In genomic region chr6:124914511-124914910, GRCm38 (mm10) we compare ENCODE assay signal across 9 mouse cellular contexts. TPM values are rescaled to one million over a fixed set of nuclear protein-coding genes. Genes with fewer than 3 reads are reported as not detected.
DNase-seq lines count a peak whose midpoint lies in the region; ATAC-seq and TF ChIP-seq lines count a peak whose summit lies in the region.
"Had no signal": no experiment of that assay in that cellular context is flagged by ENCODE, and none has a peak within 500 bp of the region (broad histone marks: within the 10 kb centered on the region; RNA-seq: fewer than 3 reads in every experiment).

No protein-coding gene starts in this region.

- ATAC-seq in hindbrain, embryonic 13.5 days (ENCODE audit: low FRiP score) = no peak
- no peak for ATAC-seq in midbrain, embryonic 16.5 days
- no peak for ATAC-seq in liver, embryonic 11.5 days (replicated peaks; ENCODE audit: low FRiP score)

- WGBS in forebrain, embryonic 10.5 days = 77% methylated on average over 7 of the region's 7 CpGs
- 83% methylated on average over 7 of the region's 7 CpGs for WGBS in hindbrain, embryonic 13.5 days
- WGBS in midbrain, embryonic 16.5 days = 84% methylated on average over 7 of the region's 7 CpGs
- 79% methylated on average over 7 of the region's 7 CpGs for WGBS in liver, embryonic 11.5 days

- no peak overlapping the region for H3K4me3 ChIP-seq in left cerebral cortex, adult 2 months
- peak overlapping the region; percentile 66 for H3K4me3 ChIP-seq in forebrain, embryonic 10.5 days
- peak overlapping the region; percentile 93 for H3K4me3 ChIP-seq in hindbrain, embryonic 13.5 days
- peak overlapping the region; percentile 93 for H3K4me3 ChIP-seq in midbrain, embryonic 16.5 days (ENCODE audit: low read depth, low read length)
- no peak overlapping the region for H3K4me3 ChIP-seq in liver, embryonic 11.5 days (ENCODE audit: low read depth, low read length)

- peak overlapping the region; percentile 100 for H3K4me2 ChIP-seq in hindbrain, embryonic 13.5 days
- peak overlapping the region; percentile 99 for H3K4me2 ChIP-seq in midbrain, embryonic 16.5 days (ENCODE audit: low read length)
- H3K4me2 ChIP-seq in liver, embryonic 11.5 days = no peak overlapping the region

- intact Hi-C loops in left cerebral cortex, adult 2 months (cut with DNase I) = no loop called here
- intact Hi-C loops in left cerebral cortex, postnatal 14 days (cut with DNase I) = no loop called here

- peak overlapping the region; percentile 100 for H3K9ac ChIP-seq in hindbrain, embryonic 13.5 days
- H3K9ac ChIP-seq in midbrain, embryonic 16.5 days (ENCODE audit: low read depth, low read length) = peak overlapping the region; percentile 100
- H3K9ac ChIP-seq in liver, embryonic 11.5 days (ENCODE audit: low read depth, low read length) = no peak overlapping the region

- H3K36me3 ChIP-seq in forebrain, embryonic 10.5 days (replicated peaks) = peaks cover 31% of the 10 kb centered on the region
- H3K36me3 ChIP-seq in hindbrain, embryonic 13.5 days = peaks cover 27% of the 10 kb centered on the region
- H3K36me3 ChIP-seq in midbrain, embryonic 16.5 days (ENCODE audit: control insufficient read depth, insufficient read depth, low read length) = peaks cover 14% of the 10 kb centered on the region
- peaks cover 2% of the 10 kb centered on the region; the same call in 1 of the 2 replicates for H3K36me3 ChIP-seq in liver, embryonic 11.5 days (ENCODE audit: control insufficient read depth, insufficient read depth, low read length)
- H3K36me3 ChIP-seq: G1E had no signal

- H3K27ac ChIP-seq in left cerebral cortex, adult 2 months = peak overlapping the region; percentile 41
- H3K27ac ChIP-seq in forebrain, embryonic 10.5 days = peak overlapping the region; percentile 100
- H3K27ac ChIP-seq in hindbrain, embryonic 13.5 days = peak overlapping the region; percentile 100
- peak overlapping the region; percentile 100 for H3K27ac ChIP-seq in midbrain, embryonic 16.5 days (ENCODE audit: low read length)
- H3K27ac ChIP-seq in liver, embryonic 11.5 days (ENCODE audit: low read depth, low read length) = no peak overlapping the region

- DNase-seq in left cerebral cortex, adult 2 months (ENCODE audit: extremely low spot score in 1 of 2, low spot score in 2 of 2) = no peak
- DNase-seq in left cerebral cortex, postnatal 14 days (ENCODE audit: low spot score in 2 of 2) = no peak
- DNase-seq in forebrain, embryonic 10.5 days (ENCODE audit: extremely low spot score, low spot score) = no peak
- DNase-seq in cerebellum, postnatal 36 days = no peak
- DNase-seq in liver, embryonic 11.5 days (ENCODE audit: low spot score) = no peak
- DNase-seq in layer of hippocampus, postnatal 36 days = no peak

- peaks cover 40% of the 10 kb centered on the region for H3K27me3 ChIP-seq in forebrain, embryonic 10.5 days (ENCODE audit: poor library complexity, severe bottlenecking)
- H3K27me3 ChIP-seq in hindbrain, embryonic 13.5 days = peaks cover 5% of the 10 kb centered on the region; the same call in 1 of the 2 replicates
- no peaks in the 10 kb centered on the region for H3K27me3 ChIP-seq in midbrain, embryonic 16.5 days (ENCODE audit: control insufficient read depth, insufficient read depth, low read depth, low read length)
- H3K27me3 ChIP-seq in liver, embryonic 11.5 days (replicated peaks; ENCODE audit: control insufficient read depth, insufficient read depth, low read length) = peaks cover 60% of the 10 kb centered on the region

- no peaks in the 10 kb centered on the region for H3K9me3 ChIP-seq in forebrain, embryonic 10.5 days
- H3K9me3 ChIP-seq in hindbrain, embryonic 13.5 days = no peaks in the 10 kb centered on the region
- no peaks in the 10 kb centered on the region for H3K9me3 ChIP-seq in midbrain, embryonic 16.5 days (replicated peaks; ENCODE audit: control insufficient read depth, low read length, poor library complexity, severe bottlenecking)
- H3K9me3 ChIP-seq in liver, embryonic 11.5 days (ENCODE audit: control insufficient read depth, low read length) = no peaks in the 10 kb centered on the region
- H3K9me3 ChIP-seq: G1E had no signal

- H3K4me1 ChIP-seq in forebrain, embryonic 10.5 days = peaks cover 80% of the 10 kb centered on the region
- H3K4me1 ChIP-seq in hindbrain, embryonic 13.5 days (replicated peaks) = peaks cover 69% of the 10 kb centered on the region
- H3K4me1 ChIP-seq in midbrain, embryonic 16.5 days (ENCODE audit: control insufficient read depth, insufficient read depth, low read length) = peaks cover 40% of the 10 kb centered on the region
- H3K4me1 ChIP-seq in liver, embryonic 11.5 days (replicated peaks; ENCODE audit: control insufficient read depth, insufficient read depth, low read length) = peaks cover 24% of the 10 kb centered on the region

- no peak for TF ChIP-seq CTCF in left cerebral cortex, adult 2 months (IDR thresholded peaks at IDR 0.05)

RNA-seq across cellular contexts. Expression of gene Lag3, which starts 3.0 kb away (rescaled TPM):
- 1 to 10 TPM; 2.1 to 3.1 TPM for total RNA-seq in left cerebral cortex, adult 2 months (2021)
- total RNA-seq in left cerebral cortex, postnatal 14 days (2021) = 1 to 10 TPM; 2.1 to 3.0 TPM
- polyA plus RNA-seq in forebrain, embryonic 10.5 days (2016; fragmentation: Nextera tagmentation; extraction: Ambion mirVana) = 0.76 and 0.88 TPM in 2 replicates
- polyA plus RNA-seq in hindbrain, embryonic 13.5 days (2015; fragmentation: Nextera tagmentation; extraction: Ambion mirVana) = 2.4 and 2.6 TPM in 2 replicates
- polyA plus RNA-seq in midbrain, embryonic 16.5 days (2015; fragmentation: Nextera tagmentation; extraction: Ambion mirVana) = 2.5 and 3.9 TPM in 2 replicates
- polyA plus RNA-seq in liver, embryonic 11.5 days (2014; fragmentation: Nextera tagmentation; extraction: Ambion mirVana) = 0.35 and 0.64 TPM in 2 replicates
- total RNA-seq in layer of hippocampus, postnatal 36 days (2021) = 1 to 10 TPM; 2.1 to 2.3 TPM
- polyA plus RNA-seq: G1E had no signal

RNA-seq across cellular contexts. Expression of gene Ptms, which starts 5.4 kb away (rescaled TPM):
- total RNA-seq in left cerebral cortex, adult 2 months (2021) = 100 to 1,000 TPM; 845 to 926 TPM
- 1,000 to 10,000 TPM; 1,161 to 1,212 TPM for total RNA-seq in left cerebral cortex, postnatal 14 days (2021)
- polyA plus RNA-seq in forebrain, embryonic 10.5 days (2016; fragmentation: Nextera tagmentation; extraction: Ambion mirVana) = 218 and 224 TPM in 2 replicates
- polyA plus RNA-seq in hindbrain, embryonic 13.5 days (2015; fragmentation: Nextera tagmentation; extraction: Ambion mirVana) = 744 and 801 TPM in 2 replicates
- polyA plus RNA-seq in midbrain, embryonic 16.5 days (2015; fragmentation: Nextera tagmentation; extraction: Ambion mirVana) = 700 and 743 TPM in 2 replicates
- polyA plus RNA-seq in liver, embryonic 11.5 days (2014; fragmentation: Nextera tagmentation; extraction: Ambion mirVana) = 75.1 and 80.6 TPM in 2 replicates
- 1,000 to 10,000 TPM; 1,023 to 1,087 TPM for total RNA-seq in layer of hippocampus, postnatal 36 days (2021)

RNA-seq across cellular contexts. Expression of gene Mlf2, which starts 16.7 kb away (rescaled TPM):
- 100 to 1,000 TPM; 617 to 624 TPM for total RNA-seq in left cerebral cortex, adult 2 months (2021)
- total RNA-seq in left cerebral cortex, postnatal 14 days (2021) = 100 to 1,000 TPM; 670 to 685 TPM
- 388 and 398 TPM in 2 replicates for polyA plus RNA-seq in forebrain, embryonic 10.5 days (2016; fragmentation: Nextera tagmentation; extraction: Ambion mirVana)
- polyA plus RNA-seq in hindbrain, embryonic 13.5 days (2015; fragmentation: Nextera tagmentation; extraction: Ambion mirVana) = 481 and 505 TPM in 2 replicates
- 543 and 556 TPM in 2 replicates for polyA plus RNA-seq in midbrain, embryonic 16.5 days (2015; fragmentation: Nextera tagmentation; extraction: Ambion mirVana)
- 257 and 264 TPM in 2 replicates for polyA plus RNA-seq in liver, embryonic 11.5 days (2014; fragmentation: Nextera tagmentation; extraction: Ambion mirVana)
- 100 to 1,000 TPM; 630 to 652 TPM for total RNA-seq in layer of hippocampus, postnatal 36 days (2021)

RNA-seq across cellular contexts. Expression of gene Cd4, which starts 26.5 kb away (rescaled TPM):
- 1 to 10 TPM; 2.0 to 4.6 TPM for total RNA-seq in left cerebral cortex, adult 2 months (2021)
- 1 to 10 TPM; 1.1 to 1.5 TPM for total RNA-seq in left cerebral cortex, postnatal 14 days (2021)
- polyA plus RNA-seq in forebrain, embryonic 10.5 days (2016; fragmentation: Nextera tagmentation; extraction: Ambion mirVana) = 0.17 TPM in 1 of 2 replicates, not detected in the other
- 0.14 and 0.19 TPM in 2 replicates for polyA plus RNA-seq in hindbrain, embryonic 13.5 days (2015; fragmentation: Nextera tagmentation; extraction: Ambion mirVana)
- 0.11 TPM in 1 of 2 replicates, not detected in the other for polyA plus RNA-seq in midbrain, embryonic 16.5 days (2015; fragmentation: Nextera tagmentation; extraction: Ambion mirVana)
- not detected in 2 replicates for polyA plus RNA-seq in liver, embryonic 11.5 days (2014; fragmentation: Nextera tagmentation; extraction: Ambion mirVana)
- total RNA-seq in layer of hippocampus, postnatal 36 days (2021) = under 1 TPM in 1 of 2 experiments, not detected in 1; 0.23 TPM
- polyA plus RNA-seq: G1E had no signal

RNA-seq across cellular contexts. Expression of gene Gpr162, which starts 50.7 kb away (rescaled TPM):
- 100 to 1,000 TPM; 231 to 248 TPM for total RNA-seq in left cerebral cortex, adult 2 months (2021)
- total RNA-seq in left cerebral cortex, postnatal 14 days (2021) = 100 to 1,000 TPM; 220 to 231 TPM
- 2.1 and 2.5 TPM in 2 replicates for polyA plus RNA-seq in forebrain, embryonic 10.5 days (2016; fragmentation: Nextera tagmentation; extraction: Ambion mirVana)
- polyA plus RNA-seq in hindbrain, embryonic 13.5 days (2015; fragmentation: Nextera tagmentation; extraction: Ambion mirVana) = 21.3 and 22.5 TPM in 2 replicates
- polyA plus RNA-seq in midbrain, embryonic 16.5 days (2015; fragmentation: Nextera tagmentation; extraction: Ambion mirVana) = 36.6 and 40.0 TPM in 2 replicates
- 0.17 and 0.32 TPM in 2 replicates for polyA plus RNA-seq in liver, embryonic 11.5 days (2014; fragmentation: Nextera tagmentation; extraction: Ambion mirVana)
- 100 to 1,000 TPM; 180 to 187 TPM for total RNA-seq in layer of hippocampus, postnatal 36 days (2021)
- polyA plus RNA-seq: G1E had no signal

Comparison
In these comparisons a context has a peak if more than half of its experiments do, and no peak if none do; other contexts are left out.
1. H3K4me3 ChIP-seq: peak in forebrain, embryonic 10.5 days (single experiment), hindbrain, embryonic 13.5 days (single experiment) and midbrain, embryonic 16.5 days (single experiment); none in left cerebral cortex, adult 2 months (single experiment) and liver, embryonic 11.5 days (single experiment).